Mouse (Mus musculus): ENCODE measurements around the gene Adgrv1. TPM values are rescaled to one million over a fixed set of nuclear protein-coding genes. Genes with fewer than 3 reads are reported as not detected.

The Adgrv1 gene
- polyA plus RNA-seq, 1 experiment: not detected

GRCm38 (mm10) chr13:81109676-81110075, 523.3 kb downstream of the Adgrv1 start:
- Histone ChIP-seq H3K4me1 (ENCODE audit: control insufficient read depth, insufficient read depth, insufficient read length, low read length) (peaks cover 6% of the 10 kb centered on the region; the same call in 1 of the 2 replicates), H3K27ac (replicated peaks; ENCODE audit: low read depth, low read length) (no peak overlapping the region; the same call in 1 of the 2 replicates), H3K4me3 (ENCODE audit: insufficient read depth, low read depth, low read length) (no peak overlapping the region)

DNA sequence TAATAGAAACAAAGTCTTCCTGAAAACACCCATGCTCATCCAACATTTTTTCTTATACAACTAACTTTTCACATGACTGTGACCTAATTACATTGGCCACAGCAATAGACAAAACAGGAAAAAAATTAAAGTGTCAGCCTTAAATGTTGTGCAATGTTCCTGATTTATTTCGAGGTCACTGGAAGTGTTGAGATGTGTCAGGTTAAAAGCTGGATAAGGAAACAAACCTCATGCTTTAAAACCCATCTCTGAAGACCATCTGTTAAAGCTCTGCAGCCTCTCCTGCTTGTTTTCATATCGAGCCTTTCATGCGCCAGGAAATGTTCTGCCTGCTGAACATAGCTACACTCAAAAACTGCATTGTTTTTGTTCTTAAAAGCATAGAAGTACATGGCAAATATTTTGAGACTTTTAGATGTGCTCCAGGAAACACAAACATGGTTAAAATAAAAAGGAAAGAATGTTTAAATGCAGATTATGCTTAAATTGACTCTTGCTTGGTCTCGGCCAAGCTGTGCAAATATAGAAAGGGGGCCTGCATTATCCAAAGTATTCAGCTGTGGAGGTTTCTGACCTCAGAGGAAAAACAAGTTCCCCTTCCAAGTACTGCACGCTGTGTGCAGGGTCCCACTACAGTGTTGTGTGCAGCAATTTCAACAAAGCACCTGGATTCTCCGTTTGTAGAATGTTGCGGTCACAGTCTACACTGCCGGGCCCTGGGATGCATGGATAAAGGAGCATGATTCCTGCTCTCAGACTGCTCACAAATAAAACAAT, 524.2 kb downstream of the Adgrv1 start:
- Histone ChIP-seq H3K4me3 (ENCODE audit: insufficient read depth, low read depth, low read length) (no peak overlapping the region), H3K27ac (replicated peaks; ENCODE audit: low read depth, low read length) (no peak overlapping the region; the same call in 1 of the 2 replicates), H3K4me1 (ENCODE audit: control insufficient read depth, insufficient read depth, insufficient read length, low read length) (peaks cover 6% of the 10 kb centered on the region; the same call in 1 of the 2 replicates)

- peaks cover 6% of the 10 kb centered on the region; the same call in 1 of the 2 replicates for H3K4me1 ChIP-seq (ENCODE audit: control insufficient read depth, insufficient read depth, insufficient read length, low read length)
- no peak overlapping the region for H3K27ac ChIP-seq (replicated peaks; ENCODE audit: low read depth, low read length)
- no peak overlapping the region for H3K4me3 ChIP-seq (ENCODE audit: insufficient read depth, low read depth, low read length)
Observed at GRCm38 (mm10) chr13:81107436-81107835, 525.5 kb downstream of the Adgrv1 start.

GRCm38 (mm10) chr13:81103794-81104193, 529.2 kb downstream of the Adgrv1 start:
- no peak overlapping the region for H3K27ac ChIP-seq (replicated peaks; ENCODE audit: low read depth, low read length)
- H3K4me1 ChIP-seq (ENCODE audit: control insufficient read depth, insufficient read depth, insufficient read length, low read length): peaks cover 4% of the 10 kb centered on the region; the same call in 1 of the 2 replicates
- no peak overlapping the region for H3K4me3 ChIP-seq (ENCODE audit: insufficient read depth, low read depth, low read length)

DNA sequence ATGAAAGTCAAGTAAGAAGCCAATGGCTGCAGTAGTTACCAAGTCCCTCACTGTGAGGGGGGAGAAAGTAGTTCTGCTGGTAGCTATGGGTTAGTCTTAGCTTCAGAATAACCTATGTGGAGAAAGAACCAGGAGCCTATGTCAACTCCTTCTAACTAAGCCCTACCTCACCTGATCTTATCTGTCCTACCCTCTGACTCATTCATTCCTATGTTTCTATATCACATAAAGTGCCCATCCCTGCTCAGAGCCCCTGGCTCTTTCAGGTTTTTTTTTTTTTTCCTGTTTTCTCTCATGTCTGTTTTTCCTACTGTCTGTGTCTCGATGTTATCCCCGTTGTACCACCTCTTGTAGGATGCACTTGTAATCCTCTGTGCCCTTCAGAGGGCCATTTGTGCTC, 536.5 kb downstream of the Adgrv1 start:
- Histone ChIP-seq H3K4me1 (ENCODE audit: control insufficient read depth, insufficient read depth, insufficient read length, low read length) (no peaks in the 10 kb centered on the region), H3K27ac (replicated peaks; ENCODE audit: low read depth, low read length) (no peak overlapping the region), H3K4me3 (ENCODE audit: insufficient read depth, low read depth, low read length) (no peak overlapping the region)

DNA sequence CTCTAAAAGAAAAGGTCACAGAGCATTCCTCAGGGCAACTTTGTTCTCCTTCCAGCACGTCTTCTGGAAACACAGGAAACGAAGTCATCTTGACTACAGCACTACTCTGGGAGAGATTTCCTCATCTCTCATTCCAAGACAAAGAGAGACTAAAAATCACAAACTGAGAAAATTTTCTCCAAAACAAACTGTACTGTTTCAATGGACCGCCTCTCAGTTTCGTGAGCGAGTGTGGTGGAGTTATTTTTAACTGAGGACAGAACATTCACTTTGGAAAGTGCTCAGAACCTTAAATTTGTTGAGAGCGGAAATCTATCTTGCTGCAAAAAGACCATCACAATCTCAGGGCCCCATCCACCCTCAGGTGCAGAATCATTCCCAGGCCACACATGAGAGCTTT, 538.4 kb downstream of the Adgrv1 start:
- H3K4me1 ChIP-seq (ENCODE audit: control insufficient read depth, insufficient read depth, insufficient read length, low read length): no peaks in the 10 kb centered on the region
- H3K4me3 ChIP-seq (ENCODE audit: insufficient read depth, low read depth, low read length): no peak overlapping the region
- no peak overlapping the region for H3K27ac ChIP-seq (replicated peaks; ENCODE audit: low read depth, low read length)

DNA sequence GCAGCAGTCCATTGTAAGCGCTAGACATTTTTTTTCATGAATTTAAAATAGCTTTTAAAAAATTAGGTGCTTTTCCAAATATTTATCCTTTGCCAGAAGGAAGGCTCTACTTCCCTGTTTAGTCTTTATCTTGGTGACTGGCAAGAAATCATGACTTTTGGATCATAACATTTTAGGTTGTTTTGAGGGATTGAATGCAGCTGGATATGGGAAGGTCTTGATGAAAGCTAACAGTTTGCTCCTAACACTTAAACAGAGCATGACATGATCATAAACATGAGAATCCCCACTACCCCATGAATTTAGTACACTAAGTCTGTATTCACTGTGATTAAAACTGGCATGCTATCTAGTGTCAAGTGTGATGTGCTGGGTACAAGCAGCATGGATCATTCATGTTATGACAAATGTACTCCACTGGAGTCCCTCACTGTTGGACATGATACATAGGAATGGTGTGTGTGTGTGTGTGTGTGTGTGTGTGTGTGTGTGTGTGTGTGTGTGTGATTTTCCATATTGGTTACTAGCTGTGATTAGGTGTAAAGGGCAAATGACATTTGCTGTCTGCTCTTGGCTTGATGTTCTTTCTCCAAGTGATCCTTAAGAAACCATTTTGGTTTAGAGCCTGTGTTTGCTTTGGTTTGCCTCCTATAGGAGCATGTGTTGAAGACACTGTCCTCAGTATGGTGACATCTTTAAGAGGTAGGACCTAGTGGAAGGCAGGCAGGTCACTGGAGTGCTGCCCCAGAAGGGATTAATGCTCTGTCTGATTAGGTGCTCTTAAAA, 542.7 kb downstream of the Adgrv1 start:
- H3K4me1 ChIP-seq (ENCODE audit: control insufficient read depth, insufficient read depth, insufficient read length, low read length): no peaks in the 10 kb centered on the region
- H3K27ac ChIP-seq (replicated peaks; ENCODE audit: low read depth, low read length): no peak overlapping the region

DNA sequence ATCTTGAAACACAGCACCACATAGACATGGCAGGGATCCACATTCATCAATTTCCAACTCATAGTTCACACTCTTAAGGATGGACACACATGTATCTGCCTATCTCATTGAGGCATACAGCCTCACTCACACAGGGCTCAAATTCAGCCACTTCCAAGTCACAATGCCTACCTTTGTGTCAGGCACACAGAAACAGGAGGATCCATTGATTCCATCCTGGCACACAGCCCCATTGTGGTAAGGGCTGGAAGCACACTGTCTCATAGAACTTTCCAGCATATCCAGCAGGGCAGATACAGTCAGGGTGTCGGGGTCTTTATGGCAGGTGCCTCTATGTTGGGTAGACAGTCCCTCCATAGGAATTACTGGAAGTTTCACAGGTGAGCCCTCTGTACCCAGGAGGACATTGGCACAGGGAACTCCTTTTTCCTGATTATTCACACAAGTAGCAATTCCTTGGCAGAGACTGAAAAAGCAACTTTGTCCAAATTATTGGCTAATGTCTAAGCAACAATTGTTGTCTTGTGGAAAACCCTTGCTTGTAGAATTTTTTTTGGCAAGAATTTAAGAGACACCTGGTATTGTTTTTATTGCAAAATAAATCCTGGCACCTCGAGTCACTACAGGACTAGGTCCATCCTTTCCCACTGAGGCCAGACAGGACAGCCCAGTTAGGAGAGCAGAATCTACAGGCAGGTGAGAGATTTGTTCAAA, 545.8 kb downstream of the Adgrv1 start:
- no peak overlapping the region for H3K4me3 ChIP-seq (ENCODE audit: insufficient read depth, low read depth, low read length)

More for the DNA sequence above, 542.7 kb downstream of the Adgrv1 start:
- H3K4me3 ChIP-seq (ENCODE audit: insufficient read depth, low read depth, low read length): no peak overlapping the region

DNA sequence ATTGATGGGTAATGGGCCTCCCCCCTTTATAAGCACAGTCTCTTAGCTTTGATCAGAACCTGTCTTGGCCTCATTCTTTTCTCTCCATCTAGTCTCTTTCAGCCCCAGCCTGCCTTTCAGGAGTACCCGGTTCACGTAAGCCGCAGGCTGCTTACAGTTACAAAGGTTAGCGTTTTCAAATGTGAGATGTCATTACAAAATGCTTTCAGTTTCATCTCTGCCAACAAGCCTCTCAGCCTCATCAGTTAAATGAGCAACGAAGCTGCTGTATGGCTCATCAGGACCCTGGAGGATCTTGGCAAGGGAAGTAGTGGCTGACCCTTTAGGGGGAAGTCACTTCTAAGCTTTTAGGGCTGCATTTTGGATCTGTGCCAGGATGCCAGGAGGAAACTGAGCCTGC, 560.7 kb downstream of the Adgrv1 start:
- no peak overlapping the region for H3K4me3 ChIP-seq (ENCODE audit: insufficient read depth, low read depth, low read length)
- no peaks in the 10 kb centered on the region for H3K4me1 ChIP-seq (ENCODE audit: control insufficient read depth, insufficient read depth, insufficient read length, low read length)
- H3K27ac ChIP-seq (replicated peaks; ENCODE audit: low read depth, low read length): no peak overlapping the region

More for the DNA sequence above, 545.8 kb downstream of the Adgrv1 start:
- Histone ChIP-seq H3K27ac (replicated peaks; ENCODE audit: low read depth, low read length) (no peak overlapping the region), H3K4me1 (ENCODE audit: control insufficient read depth, insufficient read depth, insufficient read length, low read length) (no peaks in the 10 kb centered on the region)

DNA sequence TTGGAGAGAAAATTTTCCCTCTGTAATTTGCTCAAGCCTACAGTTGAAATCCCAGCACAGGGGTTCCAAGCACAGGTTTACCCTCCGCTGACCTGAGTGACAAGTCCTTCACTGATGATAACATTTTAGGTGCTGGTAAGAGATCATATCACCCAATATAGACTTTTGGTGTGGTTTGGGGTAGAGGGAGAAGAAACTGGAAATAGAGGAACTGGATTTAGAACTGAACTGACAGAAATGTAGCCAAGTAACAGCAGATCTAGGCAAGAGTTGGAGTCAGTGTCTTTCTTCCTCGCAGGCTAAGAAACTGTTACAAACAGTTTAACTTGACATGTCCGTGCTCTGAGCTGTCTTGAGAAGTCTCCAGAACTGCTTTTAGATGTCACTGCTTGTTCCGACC, 581.5 kb downstream of the Adgrv1 start:
- no peaks in the 10 kb centered on the region for H3K4me1 ChIP-seq (ENCODE audit: control insufficient read depth, insufficient read depth, insufficient read length, low read length)
- no peak overlapping the region for H3K4me3 ChIP-seq (ENCODE audit: insufficient read depth, low read depth, low read length)
- no peak overlapping the region for H3K27ac ChIP-seq (replicated peaks; ENCODE audit: low read depth, low read length)

- Histone ChIP-seq H3K4me3 (ENCODE audit: insufficient read depth, low read depth, low read length) (no peak overlapping the region), H3K4me1 (ENCODE audit: control insufficient read depth, insufficient read depth, insufficient read length, low read length) (no peaks in the 10 kb centered on the region), H3K27ac (replicated peaks; ENCODE audit: low read depth, low read length) (no peak overlapping the region)
Observed at GRCm38 (mm10) chr13:81050911-81051310, 582.0 kb downstream of the Adgrv1 start.

DNA sequence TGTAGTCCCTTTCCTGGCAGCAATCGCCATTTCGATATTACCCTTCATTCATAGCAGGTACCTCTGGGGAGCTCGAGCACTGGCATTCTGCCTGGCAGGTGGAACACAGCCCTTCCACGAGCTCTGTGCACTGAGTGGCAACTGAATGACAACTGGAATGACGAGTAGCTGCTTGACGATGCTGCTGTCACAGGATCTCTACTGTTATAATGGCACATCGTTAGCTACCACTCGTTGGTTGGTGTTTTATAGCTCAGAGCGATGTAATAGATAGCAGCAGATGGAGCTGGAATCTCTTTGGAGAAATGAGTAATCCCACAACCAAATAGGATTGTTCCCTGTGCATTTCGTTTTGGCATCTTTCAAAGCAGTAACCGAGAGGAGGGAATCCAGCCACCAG, 587.6 kb downstream of the Adgrv1 start:
- Histone ChIP-seq H3K4me1 (ENCODE audit: control insufficient read depth, insufficient read depth, insufficient read length, low read length) (no peaks in the 10 kb centered on the region), H3K4me3 (ENCODE audit: insufficient read depth, low read depth, low read length) (no peak overlapping the region)

More for the DNA sequence above, 587.6 kb downstream of the Adgrv1 start:
- H3K27ac ChIP-seq (replicated peaks; ENCODE audit: low read depth, low read length): no peak overlapping the region

Measured in brown adipose tissue, adult 24 weeks (tissue).